Mouse (Mus musculus) layer of hippocampus, adult 2 months (tissue): ENCODE data around the gene Slx1b. TPM values are rescaled to one million over a fixed set of nuclear protein-coding genes. Genes with fewer than 3 reads are reported as not detected.
"Not testable (repeated sequence)": the region's sequence is repeated elsewhere in the genome, so short reads cannot be mapped to it uniquely, and the experiment has no call there.

Source experiments
- DNase-seq, 2 experiments: peaks; one replicate each; pipeline ENCODE4 v3.0.0; 2022; ENCODE audit warnings: low spot score in 2 of 2
- H3K27ac ChIP-seq: fragments of 200-600 bp; 2 replicates; pipeline ENCODE4 v1.8.1; 2022
- H3K4me3 ChIP-seq: fragments of 200-600 bp; 2 replicates; pipeline ENCODE4 v1.8.1; 2022; ENCODE audit warnings: mild to moderate bottlenecking
- CTCF ChIP-seq: fragments of 200-600 bp; conservative IDR thresholded peaks from 2 replicates; pipeline ENCODE4 v1.8.1; 2022; ENCODE audit warnings: antibody characterized with exemption, mild to moderate bottlenecking, moderate library complexity
- long read RNA-seq, 2 experiments: library from polyadenylated mRNA; stranded (forward); transcript quantifications; one replicate each; pipeline ENCODE4 v2.0.0; 2021; ENCODE audit warnings: borderline mapping rate in 2 of 2
- total RNA-seq, 2 experiments: library from RNA; stranded (reverse); gene quantifications; 2 replicates each; pipeline ENCODE4 v1.2.3; 2021

The Slx1b gene
- 10 to 100 TPM; 18.9 to 22.3 TPM for total RNA-seq
- long read RNA-seq, experiment 1, transcript Slx1b-203 (6 exons, 3,152 nt), result major isoform, 5 of 15 reads
- long read RNA-seq, experiment 1, partial matches to known transcripts, result 8 of 15 reads
- long read RNA-seq, experiment 1, other reads (novel, unspliced or antisense), result 0 of 15 reads
- long read RNA-seq, experiment 2, transcript Slx1b-202 (5 exons, 1,390 nt), result major isoform, 5 of 13 reads
- long read RNA-seq, experiment 2, partial matches to known transcripts, result 2 of 13 reads
- long read RNA-seq, experiment 2, other reads (novel, unspliced or antisense), result 1 of 13 reads

GRCm38 (mm10) chr7:126695631-126696207, at the start of gene Slx1b:
Gene Slx1b, minus strand, starts transcription at chr7:126695784.
- peak; percentile 96 to 98 for DNase-seq
- peak within 1 kb of the TSS; percentile 97 for H3K27ac ChIP-seq
- TF ChIP-seq CTCF, result peak; percentile 89
- peak within 1 kb of the TSS; percentile 95 for H3K4me3 ChIP-seq

- Histone ChIP-seq H3K4me3 (no peak overlapping the region), H3K27ac (no peak overlapping the region)
- no peak for TF ChIP-seq CTCF
- DNase-seq, result no peak
These were observed 46.4 kb upstream of the Slx1b start for GRCm38 (mm10) chr7:126741964-126742482.

- DNase-seq, result no peak
- TF ChIP-seq CTCF, result no peak
These were observed 45.9 kb upstream of the Slx1b start for GRCm38 (mm10) chr7:126741452-126741851.

GRCm38 (mm10) chr7:126740977-126741376, 45.4 kb upstream of the Slx1b start:
- H3K4me3 ChIP-seq, result no peak overlapping the region
- no peak overlapping the region for H3K27ac ChIP-seq
- DNase-seq, result no peak
- TF ChIP-seq CTCF, result no peak

More at GRCm38 (mm10) chr7:126741452-126741851, 45.9 kb upstream of the Slx1b start:
- Histone ChIP-seq H3K27ac (no peak overlapping the region), H3K4me3 (no peak overlapping the region)

- Histone ChIP-seq H3K27ac (no peak overlapping the region), H3K4me3 (peak overlapping the region; percentile 33; the same call in 1 of the 2 replicates)
- no peak for TF ChIP-seq CTCF
- no peak for DNase-seq
These were observed 44.6 kb upstream of the Slx1b start for GRCm38 (mm10) chr7:126740132-126740735.

- no peak overlapping the region for H3K27ac ChIP-seq
- H3K4me3 ChIP-seq, result peak overlapping the region; percentile 33; the same call in 1 of the 2 replicates
- no peak for DNase-seq
- TF ChIP-seq CTCF, result no peak
These were observed 44.0 kb upstream of the Slx1b start for GRCm38 (mm10) chr7:126739551-126739950.

- no peak for TF ChIP-seq CTCF
- H3K4me3 ChIP-seq, result no peak overlapping the region
- H3K27ac ChIP-seq, result no peak overlapping the region
- no peak for DNase-seq
These were observed 40.5 kb upstream of the Slx1b start for GRCm38 (mm10) chr7:126736122-126736521.

GRCm38 (mm10) chr7:126730256-126730789, 34.7 kb upstream of the Slx1b start:
- H3K4me3 ChIP-seq, H3K27ac ChIP-seq, DNase-seq: not testable (repeated sequence)

- TF ChIP-seq CTCF, result no peak
- Histone ChIP-seq H3K27ac (no peak overlapping the region), H3K4me3 (no peak overlapping the region)
- no peak for DNase-seq
These were observed 30.1 kb upstream of the Slx1b start for GRCm38 (mm10) chr7:126725667-126726066.

GRCm38 (mm10) chr7:126725077-126725476, 29.5 kb upstream of the Slx1b start:
- DNase-seq, result no peak
- Histone ChIP-seq H3K4me3 (no peak overlapping the region), H3K27ac (no peak overlapping the region)
- TF ChIP-seq CTCF, result no peak

GRCm38 (mm10) chr7:126721635-126722034, 26.1 kb upstream of the Slx1b start:
- DNase-seq, result no peak
- Histone ChIP-seq H3K4me3 (no peak overlapping the region), H3K27ac (no peak overlapping the region)
- no peak for TF ChIP-seq CTCF

GRCm38 (mm10) chr7:126718787-126719337, 23.3 kb upstream of the Slx1b start:
- Histone ChIP-seq H3K27ac (no peak overlapping the region), H3K4me3 (no peak overlapping the region)
- TF ChIP-seq CTCF, result peak; percentile 70
- peak in 1 of 2 experiments; percentile 15 for DNase-seq

- Histone ChIP-seq H3K4me3 (no peak overlapping the region), H3K27ac (no peak overlapping the region)
- TF ChIP-seq CTCF, result no peak
- DNase-seq, result no peak
These were observed 22.0 kb upstream of the Slx1b start for GRCm38 (mm10) chr7:126717566-126717965.
